Mouse (Mus musculus) inflammation-experienced regulatory T-cells, adult 6 months (primary cell): ENCODE results near the gene Wtip. TPM values are rescaled to one million over a fixed set of nuclear protein-coding genes. Genes with fewer than 3 reads are reported as not detected.
"Not testable (repeated sequence)": the region's sequence is repeated elsewhere in the genome, so short reads cannot be mapped to it uniquely, and the experiment has no call there.

Experiments used
- ATAC-seq: one replicate; pipeline ENCODE4 v1.8.0; 2017
- polyA plus RNA-seq, 3 experiments: library from polyadenylated mRNA; unstranded; fragments of 100-300 nt; shearing (Covaris generic); gene quantifications; one replicate each; pipeline ENCODE4 v1.2.1; 2017

Gene Wtip
- polyA plus RNA-seq, 3 experiments from 2014 or later, result not detected

- ATAC-seq, result no peak
Measured at GRCm38 (mm10) chr7:34116601-34117000, 16.5 kb downstream of the Wtip start.

GRCm38 (mm10) chr7:34109190-34109589 is 23.9 kb downstream of the Wtip start:
- no peak for ATAC-seq

- no peak for ATAC-seq
Measured at GRCm38 (mm10) chr7:34101276-34101675, 31.8 kb downstream of the Wtip start.

DNA sequence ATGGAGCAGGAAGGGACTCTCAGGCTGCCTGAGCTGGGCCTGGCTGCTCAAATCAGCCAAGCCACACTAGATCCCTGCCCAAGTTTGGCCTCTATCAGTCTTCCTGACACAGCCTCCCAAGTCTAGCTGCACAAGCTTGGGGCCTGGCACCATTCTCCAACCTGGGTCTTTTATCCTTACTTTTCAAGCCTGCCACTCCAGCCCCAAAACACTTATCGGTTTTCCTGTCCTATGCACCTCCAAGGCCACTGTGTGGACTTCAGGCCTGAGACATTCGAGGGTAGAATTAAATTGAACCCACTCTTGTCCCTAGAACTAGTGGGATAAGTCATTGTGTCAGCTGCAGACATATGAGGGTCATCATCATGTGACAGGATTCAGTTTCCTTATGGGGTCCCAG is 33.1 kb downstream of the Wtip start:
- no peak for ATAC-seq

DNA sequence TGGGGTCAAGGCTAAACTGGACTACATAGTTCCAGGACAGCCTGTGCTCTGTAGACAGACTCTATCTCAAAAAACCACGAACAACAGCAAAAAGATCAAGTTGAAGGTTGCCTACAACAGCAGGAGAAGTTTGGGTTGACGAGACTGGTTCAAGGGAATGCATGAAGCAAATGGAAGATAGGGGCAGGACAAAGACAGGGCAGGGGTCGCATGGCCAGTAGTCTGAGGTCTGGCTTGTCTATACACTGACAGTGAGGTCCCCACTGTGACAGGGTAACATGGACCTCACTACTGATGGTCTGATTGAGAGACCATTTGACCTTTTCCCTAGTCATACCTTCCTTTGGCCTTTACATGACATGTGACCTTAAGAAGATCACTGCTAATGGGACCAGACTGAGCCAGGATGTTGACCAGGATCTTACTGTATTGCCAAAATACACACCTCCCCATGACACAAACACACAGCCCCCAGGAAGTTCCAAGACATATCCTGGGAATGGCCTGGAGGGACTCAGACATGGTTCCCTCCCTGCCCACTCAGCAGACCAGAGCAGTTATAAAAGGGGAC is 38.1 kb downstream of the Wtip start, which contains the start of gene Scgb1b30:
Scgb1b30 (plus strand) TSS at position 521 of the 571 bp plus-strand sequence.
- ATAC-seq, result no peak

DNA sequence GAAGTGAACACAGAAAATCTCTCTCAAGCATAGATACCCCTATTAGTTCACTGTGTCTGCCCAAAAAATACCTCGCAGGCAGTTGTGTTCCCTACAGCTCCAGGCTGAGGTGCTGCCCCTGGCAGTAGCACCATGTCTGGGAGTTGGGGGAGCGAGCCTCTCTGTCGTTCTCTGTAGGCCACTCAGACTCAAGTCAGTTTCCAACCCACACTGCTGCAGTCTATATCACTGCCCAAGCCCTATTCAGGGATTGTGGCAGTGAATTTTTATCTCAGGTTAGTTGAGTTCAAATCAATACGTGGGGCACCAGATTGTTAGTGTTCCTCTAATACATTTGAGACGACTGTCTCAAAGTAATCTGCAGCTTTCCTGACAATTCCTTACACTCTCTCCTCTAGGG is 64.9 kb downstream of the Wtip start:
- not testable (repeated sequence) for ATAC-seq

Other genes starting within 250 kb of the Wtip start
- gene Scgb2b26, start 188.2 kb downstream of the Wtip start, polyA plus RNA-seq, result not detected
- gene Scgb2b27, start 119.3 kb downstream of the Wtip start, polyA plus RNA-seq, result not detected
- not detected for gene Scgb1b27, start 111.8 kb downstream of the Wtip start, polyA plus RNA-seq
- not detected for gene Scgb1b30, start 37.8 kb downstream of the Wtip start, polyA plus RNA-seq
- gene Uba2, start 36.3 kb upstream of the Wtip start, polyA plus RNA-seq, result 10 to 100 TPM; 74.4 to 98.1 (median 87.7) TPM
- 10 to 100 TPM; 26.1 to 31.0 (median 28.5) TPM for gene Pdcd2l, start 63.4 kb upstream of the Wtip start, polyA plus RNA-seq
- 100 to 1,000 TPM; 350 to 461 (median 355) TPM for gene Gpi1, start 97.1 kb upstream of the Wtip start, polyA plus RNA-seq
- not detected for gene Gm6096, start 117.8 kb upstream of the Wtip start, polyA plus RNA-seq
- 10 to 100 TPM; 25.3 to 31.5 (median 30.0) TPM for gene 4931406P16Rik, start 180.3 kb upstream of the Wtip start, polyA plus RNA-seq